Mouse (Mus musculus): Measurements from ENCODE around the gene Btrc. TPM values are rescaled to one million over a fixed set of nuclear protein-coding genes. Genes with fewer than 3 reads are reported as not detected.

Gene Btrc
- polyA plus RNA-seq, 2 experiments, result 41.5 to 44.1 TPM

GRCm38 (mm10) chr19:45388551-45388950 is 25.0 kb downstream of the Btrc start:
- ATAC-seq (ENCODE audit: low FRiP score, low read depth) (no peak), DNase-seq (ENCODE audit: low spot score) (peak; percentile 4)
- Histone ChIP-seq H3K27me3 (ENCODE audit: control insufficient read depth, insufficient read depth, low read length) (no peaks in the 10 kb centered on the region), H3K27ac (replicated peaks; ENCODE audit: low read depth, low read length) (no peak overlapping the region), H3K36me3 (ENCODE audit: control insufficient read depth, insufficient read depth, low read length) (peaks cover 20% of the 10 kb centered on the region; the same call in 1 of the 2 replicates), H3K4me3 (replicated peaks; ENCODE audit: low read length) (no peak overlapping the region), H3K4me2 (replicated peaks; ENCODE audit: low read depth, low read length, severe bottlenecking) (no peak overlapping the region), H3K9ac (ENCODE audit: low read depth, low read length, severe bottlenecking) (no peak overlapping the region), H3K4me1 (ENCODE audit: control insufficient read depth, insufficient read depth, low read length) (no peaks in the 10 kb centered on the region), H3K9me3 (ENCODE audit: control insufficient read depth, low read length) (no peaks in the 10 kb centered on the region)
- 82% methylated on average over 6 of the region's 6 CpGs for WGBS
- no peak for TF ChIP-seq POLR2A (IDR thresholded peaks at IDR 0.05; ENCODE audit: borderline replicate concordance, extremely low read depth, insufficient read depth, insufficient read length)

- ATAC-seq (ENCODE audit: low FRiP score, low read depth) (no peak), DNase-seq (ENCODE audit: low spot score) (no peak)
- no peaks in the 10 kb centered on the region for H3K9me3 ChIP-seq (ENCODE audit: control insufficient read depth, low read length)
- WGBS, result 86% methylated on average over 7 of the region's 7 CpGs
- no peak overlapping the region for H3K4me2 ChIP-seq (replicated peaks; ENCODE audit: low read depth, low read length, severe bottlenecking)
- H3K9ac ChIP-seq (ENCODE audit: low read depth, low read length, severe bottlenecking), result no peak overlapping the region
- H3K27me3 ChIP-seq (ENCODE audit: control insufficient read depth, insufficient read depth, low read length), result no peaks in the 10 kb centered on the region
- 0 out of 2 replicates have a peak, but pooled peaks cover 3% of the 10 kb centered on the region for H3K36me3 ChIP-seq (ENCODE audit: control insufficient read depth, insufficient read depth, low read length)
- TF ChIP-seq POLR2A (IDR thresholded peaks at IDR 0.05; ENCODE audit: borderline replicate concordance, extremely low read depth, insufficient read depth, insufficient read length), result no peak
- H3K27ac ChIP-seq (replicated peaks; ENCODE audit: low read depth, low read length), result no peak overlapping the region
- no peak overlapping the region for H3K4me3 ChIP-seq (replicated peaks; ENCODE audit: low read length)
- H3K4me1 ChIP-seq (ENCODE audit: control insufficient read depth, insufficient read depth, low read length), result no peaks in the 10 kb centered on the region
Observed at GRCm38 (mm10) chr19:45394078-45394477, 30.5 kb downstream of the Btrc start.

DNA sequence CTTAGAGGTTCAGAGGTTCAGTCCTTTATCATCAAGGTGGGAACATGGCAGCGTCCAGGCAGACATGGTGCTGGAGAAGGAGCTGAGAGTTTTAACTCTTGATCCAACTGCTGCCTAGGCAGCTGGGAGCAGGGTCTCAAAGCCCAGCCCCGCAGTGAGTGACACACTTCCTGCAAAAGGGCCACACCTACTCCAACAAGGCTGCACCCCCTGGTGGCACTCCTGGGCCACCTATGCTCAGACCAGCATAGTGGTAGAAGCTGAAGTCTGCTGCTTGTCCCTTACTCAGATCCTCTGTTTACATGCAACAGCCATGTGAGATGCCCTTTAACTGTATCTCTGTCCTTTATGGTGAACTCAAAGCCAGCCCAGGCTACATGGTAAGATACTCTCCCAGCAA is 47.5 kb downstream of the Btrc start:
- H3K4me1 ChIP-seq (ENCODE audit: control insufficient read depth, insufficient read depth, low read length), result no peaks in the 10 kb centered on the region
- no peak for TF ChIP-seq POLR2A (IDR thresholded peaks at IDR 0.05; ENCODE audit: borderline replicate concordance, extremely low read depth, insufficient read depth, insufficient read length)
- no peaks in the 10 kb centered on the region for H3K27me3 ChIP-seq (ENCODE audit: control insufficient read depth, insufficient read depth, low read length)
- H3K9me3 ChIP-seq (ENCODE audit: control insufficient read depth, low read length), result no peaks in the 10 kb centered on the region
- H3K36me3 ChIP-seq (ENCODE audit: control insufficient read depth, insufficient read depth, low read length), result no peaks in the 10 kb centered on the region
- H3K4me2 ChIP-seq (replicated peaks; ENCODE audit: low read depth, low read length, severe bottlenecking), result no peak overlapping the region
- no peak for ATAC-seq (ENCODE audit: low FRiP score, low read depth)
- no peak for DNase-seq (ENCODE audit: low spot score)
- 69% methylated on average over 2 of the region's 2 CpGs for WGBS
- H3K27ac ChIP-seq (replicated peaks; ENCODE audit: low read depth, low read length), result no peak overlapping the region
- H3K9ac ChIP-seq (ENCODE audit: low read depth, low read length, severe bottlenecking), result no peak overlapping the region
- H3K4me3 ChIP-seq (replicated peaks; ENCODE audit: low read length), result no peak overlapping the region

DNA sequence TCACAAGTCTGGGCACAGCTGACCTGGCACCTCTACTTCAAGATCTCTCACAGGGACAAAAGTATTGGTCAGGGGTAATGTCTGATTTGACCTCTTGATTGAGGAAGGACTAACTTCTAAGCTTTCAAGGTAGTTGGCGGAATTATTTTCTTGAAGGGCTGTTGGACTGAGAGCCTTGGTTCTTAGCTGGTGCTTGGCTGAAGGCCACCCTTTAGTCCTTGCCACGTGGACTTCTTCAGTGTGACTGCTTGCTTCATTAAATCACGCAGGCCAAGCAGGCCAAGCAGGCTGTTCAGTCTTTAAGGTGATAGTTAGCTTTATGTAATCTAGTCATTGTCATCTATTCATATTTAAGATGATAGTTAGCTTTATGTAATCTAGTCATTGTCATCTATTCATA is 49.2 kb downstream of the Btrc start:
- Histone ChIP-seq H3K9ac (ENCODE audit: low read depth, low read length, severe bottlenecking) (no peak overlapping the region), H3K9me3 (ENCODE audit: control insufficient read depth, low read length) (no peaks in the 10 kb centered on the region), H3K4me3 (replicated peaks; ENCODE audit: low read length) (no peak overlapping the region), H3K4me2 (replicated peaks; ENCODE audit: low read depth, low read length, severe bottlenecking) (no peak overlapping the region), H3K4me1 (ENCODE audit: control insufficient read depth, insufficient read depth, low read length) (no peaks in the 10 kb centered on the region), H3K27ac (replicated peaks; ENCODE audit: low read depth, low read length) (no peak overlapping the region), H3K36me3 (ENCODE audit: control insufficient read depth, insufficient read depth, low read length) (no peaks in the 10 kb centered on the region), H3K27me3 (ENCODE audit: control insufficient read depth, insufficient read depth, low read length) (no peaks in the 10 kb centered on the region)
- TF ChIP-seq POLR2A (IDR thresholded peaks at IDR 0.05; ENCODE audit: borderline replicate concordance, extremely low read depth, insufficient read depth, insufficient read length), result no peak
- no peak for DNase-seq (ENCODE audit: low spot score)
- no peak for ATAC-seq (ENCODE audit: low FRiP score, low read depth)
- 90% methylated on average over 3 of the region's 3 CpGs for WGBS

DNA sequence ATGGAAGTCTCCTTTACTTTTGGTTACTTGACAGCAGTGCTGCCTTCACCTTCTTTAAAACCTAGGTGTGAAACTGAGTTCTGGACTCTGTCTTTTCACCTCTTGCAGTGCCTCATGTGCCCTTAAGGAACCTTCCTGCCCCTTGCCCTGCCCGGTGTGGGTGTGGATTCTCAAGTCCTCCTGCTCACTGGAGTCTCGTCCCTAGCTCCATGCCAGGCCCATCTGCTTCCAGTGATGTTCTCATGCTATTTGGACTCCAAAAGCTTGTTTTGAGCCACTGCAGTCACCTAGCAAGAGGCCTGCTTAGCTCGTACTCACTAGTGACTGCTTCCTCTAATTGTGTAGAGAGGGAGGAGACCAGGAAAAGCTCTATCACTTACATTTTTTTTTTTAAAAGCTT is 50.4 kb downstream of the Btrc start:
- Histone ChIP-seq H3K36me3 (ENCODE audit: control insufficient read depth, insufficient read depth, low read length) (no peaks in the 10 kb centered on the region), H3K27me3 (ENCODE audit: control insufficient read depth, insufficient read depth, low read length) (no peaks in the 10 kb centered on the region), H3K27ac (replicated peaks; ENCODE audit: low read depth, low read length) (no peak overlapping the region), H3K4me3 (replicated peaks; ENCODE audit: low read length) (no peak overlapping the region), H3K4me1 (ENCODE audit: control insufficient read depth, insufficient read depth, low read length) (no peaks in the 10 kb centered on the region), H3K9me3 (ENCODE audit: control insufficient read depth, low read length) (no peaks in the 10 kb centered on the region), H3K4me2 (replicated peaks; ENCODE audit: low read depth, low read length, severe bottlenecking) (no peak overlapping the region), H3K9ac (ENCODE audit: low read depth, low read length, severe bottlenecking) (no peak overlapping the region)
- TF ChIP-seq POLR2A (IDR thresholded peaks at IDR 0.05; ENCODE audit: borderline replicate concordance, extremely low read depth, insufficient read depth, insufficient read length), result no peak
- 84% methylated on average over 3 of the region's 3 CpGs for WGBS
- DNase-seq (ENCODE audit: low spot score) (no peak), ATAC-seq (ENCODE audit: low FRiP score, low read depth) (no peak)

GRCm38 (mm10) chr19:45417601-45418000 is 54.1 kb downstream of the Btrc start:
- Histone ChIP-seq H3K4me3 (replicated peaks; ENCODE audit: low read length) (no peak overlapping the region), H3K4me1 (ENCODE audit: control insufficient read depth, insufficient read depth, low read length) (peaks cover 6% of the 10 kb centered on the region; the same call in 1 of the 2 replicates), H3K36me3 (ENCODE audit: control insufficient read depth, insufficient read depth, low read length) (no peaks in the 10 kb centered on the region), H3K27ac (replicated peaks; ENCODE audit: low read depth, low read length) (no peak overlapping the region), H3K9me3 (ENCODE audit: control insufficient read depth, low read length) (no peaks in the 10 kb centered on the region), H3K9ac (ENCODE audit: low read depth, low read length, severe bottlenecking) (no peak overlapping the region), H3K4me2 (replicated peaks; ENCODE audit: low read depth, low read length, severe bottlenecking) (no peak overlapping the region), H3K27me3 (ENCODE audit: control insufficient read depth, insufficient read depth, low read length) (no peaks in the 10 kb centered on the region)
- DNase-seq (ENCODE audit: low spot score), result no peak
- no peak for TF ChIP-seq POLR2A (IDR thresholded peaks at IDR 0.05; ENCODE audit: borderline replicate concordance, extremely low read depth, insufficient read depth, insufficient read length)
- ATAC-seq (ENCODE audit: low FRiP score, low read depth), result no peak

Data from limb, embryonic 14.5 days (tissue).